In genomic region chr2:33702705-33703104, GRCm38 (mm10) we compare ENCODE assay signal across 8 mouse cellular contexts.
DNase-seq lines count a peak whose midpoint lies in the region.

No protein-coding gene starts in this region.

- peak; percentile 83 to 91 for DNase-seq in adrenal gland, adult (ENCODE audit: inconsistent age in 2 of 2, low spot score in 1 of 2)
- no peak for DNase-seq in adrenal gland, postnatal 4 days (ENCODE audit: low spot score in 2 of 2)
- peak; percentile 72 for DNase-seq in testis, postnatal 10 days (ENCODE audit: low spot score)
- DNase-seq in testis, postnatal 14 days (ENCODE audit: low spot score), result no peak
- DNase-seq in heart, postnatal 36 days, result peak; percentile 50 to 52
- DNase-seq in ovary, postnatal 36 days (ENCODE audit: low spot score), result peak; percentile 35
- no peak for DNase-seq in cerebellum, adult 8-10 months
- DNase-seq in layer of hippocampus, postnatal 36 days, result no peak

- intact Hi-C loops in heart, postnatal 36 days (cut with DNase I), result no loop called here

Comparison
In these comparisons a context has a peak if more than half of its experiments do, and no peak if none do; other contexts are left out.
1. DNase-seq: peak in adrenal gland, adult (2 of 2), testis, postnatal 10 days (single experiment), heart, postnatal 36 days (2 of 2) and ovary, postnatal 36 days (single experiment); none in adrenal gland, postnatal 4 days (0 of 2), testis, postnatal 14 days (single experiment), cerebellum, adult 8-10 months (single experiment) and layer of hippocampus, postnatal 36 days (0 of 2).